Mouse (Mus musculus): ENCODE results near the gene Myo10. TPM values are rescaled to one million over a fixed set of nuclear protein-coding genes. Genes with fewer than 3 reads are reported as not detected.
"Not testable (repeated sequence)": the region's sequence is repeated elsewhere in the genome, so short reads cannot be mapped to it uniquely, and the experiment has no call there.

The Myo10 gene
- total RNA-seq, 1 experiment from 2014 or later: 0.38 TPM

- no peak for ATAC-seq (replicated peaks; ENCODE audit: insufficient number of reproducible peaks, low FRiP score, low TSS enrichment, poor library complexity, severe bottlenecking)
Measured at GRCm38 (mm10) chr15:25706874-25707554, 84.7 kb downstream of the Myo10 start.

DNA sequence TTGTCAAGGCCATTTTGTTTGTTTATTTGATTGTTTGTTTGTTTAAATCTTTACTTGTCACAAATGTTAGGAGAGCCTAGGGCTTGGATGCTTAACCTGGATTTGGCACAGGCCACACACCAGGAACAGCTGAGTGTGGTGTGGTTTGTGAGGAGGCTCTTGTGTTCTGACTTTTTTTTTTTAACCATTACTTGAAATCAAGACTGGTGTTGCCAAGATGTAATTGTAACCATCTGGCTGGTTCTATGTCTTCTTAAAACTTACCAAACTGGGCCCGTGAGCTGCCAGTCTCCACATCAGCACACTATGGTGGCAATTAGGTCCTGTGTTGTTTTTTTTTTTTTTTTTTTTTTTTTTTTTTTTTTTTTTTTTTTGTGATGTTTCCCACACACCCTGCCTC lies 85.6 kb downstream of the Myo10 start:
- ATAC-seq (replicated peaks; ENCODE audit: insufficient number of reproducible peaks, low FRiP score, low TSS enrichment, poor library complexity, severe bottlenecking): no peak

DNA sequence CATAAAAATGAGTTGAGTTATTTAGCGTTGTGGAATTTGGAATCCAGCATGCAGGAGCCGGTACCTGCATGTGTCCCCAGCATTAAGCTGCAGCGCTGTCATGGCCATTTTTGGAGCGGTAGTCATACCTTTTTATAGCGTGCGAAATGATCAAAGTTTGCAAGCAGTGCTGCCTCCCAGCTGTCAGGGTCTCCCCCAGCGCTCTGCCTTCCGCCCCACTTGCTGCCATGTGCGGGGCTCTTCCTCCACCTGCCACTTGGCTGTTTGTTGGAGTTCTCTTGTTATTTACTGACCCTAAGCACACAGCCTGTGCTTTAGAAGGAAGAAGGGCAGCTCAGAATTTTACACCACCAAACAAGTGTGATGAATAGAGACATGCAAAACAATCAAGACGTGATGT lies 88.6 kb downstream of the Myo10 start:
- ATAC-seq (replicated peaks; ENCODE audit: insufficient number of reproducible peaks, low FRiP score, low TSS enrichment, poor library complexity, severe bottlenecking): no peak

GRCm38 (mm10) chr15:25712877-25713276 lies 90.6 kb downstream of the Myo10 start:
- no peak for ATAC-seq (replicated peaks; ENCODE audit: insufficient number of reproducible peaks, low FRiP score, low TSS enrichment, poor library complexity, severe bottlenecking)

DNA sequence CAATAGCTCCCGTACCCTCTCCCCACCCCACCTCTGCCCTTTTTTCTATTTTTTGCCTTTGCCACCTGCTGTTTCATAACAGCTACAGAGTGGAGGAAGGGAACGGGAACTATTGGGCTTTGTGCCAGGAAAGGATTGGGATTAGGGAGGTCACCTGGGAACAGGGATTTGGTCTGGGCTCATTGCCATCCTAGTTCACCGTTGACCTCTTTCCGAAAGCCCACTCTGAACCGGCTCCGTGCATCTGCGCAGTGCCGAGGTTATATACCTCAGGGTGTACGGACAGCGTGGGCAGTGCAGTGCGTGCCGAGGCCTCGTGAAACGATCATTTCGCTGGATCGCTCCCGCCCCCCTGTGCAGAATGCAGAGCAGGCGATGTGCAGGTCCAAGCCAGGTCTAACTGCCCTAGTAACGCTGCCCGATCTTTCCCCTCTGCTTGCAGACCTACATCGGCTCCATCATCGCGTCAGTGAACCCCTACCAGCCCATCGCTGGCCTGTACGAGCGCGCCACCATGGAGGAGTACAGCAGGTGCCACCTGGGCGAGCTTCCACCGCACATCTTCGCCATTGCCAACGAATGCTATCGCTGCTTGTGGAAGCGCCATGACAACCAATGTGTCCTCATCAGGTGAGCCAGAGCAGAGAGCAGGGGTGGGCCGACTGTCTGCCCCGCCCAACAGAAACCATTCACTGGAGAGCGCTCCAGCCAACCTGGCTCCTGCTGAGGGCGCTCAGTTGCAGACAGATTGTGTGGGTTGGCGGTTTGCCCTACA lies 91.4 kb downstream of the Myo10 start:
- ATAC-seq (replicated peaks; ENCODE audit: insufficient number of reproducible peaks, low FRiP score, low TSS enrichment, poor library complexity, severe bottlenecking): no peak

GRCm38 (mm10) chr15:25715218-25715995 lies 93.1 kb downstream of the Myo10 start:
- ATAC-seq (replicated peaks; ENCODE audit: insufficient number of reproducible peaks, low FRiP score, low TSS enrichment, poor library complexity, severe bottlenecking): no peak

DNA sequence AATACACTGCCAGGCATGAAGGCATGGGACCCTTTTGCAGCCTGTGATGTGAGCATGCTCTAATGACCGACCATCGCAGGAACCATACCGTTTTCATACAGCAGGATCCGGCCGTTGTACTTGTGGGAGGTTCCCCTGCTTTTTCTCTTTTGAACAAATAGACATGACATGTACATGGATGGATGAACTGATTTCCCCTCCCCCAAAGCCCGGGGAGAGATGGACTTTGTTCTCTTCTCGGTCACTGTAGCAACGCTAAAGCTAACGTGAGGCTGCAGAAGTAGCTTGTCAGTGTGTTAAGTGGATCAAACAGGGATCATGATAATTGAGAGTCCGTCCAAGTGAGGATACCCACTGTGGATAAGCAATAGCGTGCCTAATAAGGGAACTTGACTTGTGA lies 93.7 kb downstream of the Myo10 start:
- ATAC-seq (replicated peaks; ENCODE audit: insufficient number of reproducible peaks, low FRiP score, low TSS enrichment, poor library complexity, severe bottlenecking): no peak

GRCm38 (mm10) chr15:25717006-25717405 lies 94.7 kb downstream of the Myo10 start:
- no peak for ATAC-seq (replicated peaks; ENCODE audit: insufficient number of reproducible peaks, low FRiP score, low TSS enrichment, poor library complexity, severe bottlenecking)

DNA sequence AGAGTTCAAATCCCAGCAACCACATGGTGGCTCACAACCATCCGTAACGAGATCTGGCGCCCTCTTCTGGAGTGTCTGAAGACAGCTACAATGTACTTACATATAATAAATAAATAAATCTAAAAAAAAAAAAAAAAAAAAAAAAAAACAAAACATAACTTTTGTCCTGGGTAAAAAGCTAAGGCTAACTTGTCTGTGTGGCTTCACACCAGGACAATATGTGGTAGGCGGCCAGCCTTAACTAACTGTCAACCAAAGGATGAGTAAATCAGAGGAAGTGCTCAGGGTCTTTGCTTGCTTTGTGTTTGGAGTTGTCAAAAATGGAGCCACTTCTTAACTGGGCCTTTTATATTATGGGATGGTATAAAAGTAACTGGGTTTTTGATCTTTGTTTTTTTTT lies 95.8 kb downstream of the Myo10 start:
- not testable (repeated sequence) for ATAC-seq (replicated peaks; ENCODE audit: insufficient number of reproducible peaks, low FRiP score, low TSS enrichment, poor library complexity, severe bottlenecking)

- ATAC-seq (replicated peaks; ENCODE audit: insufficient number of reproducible peaks, low FRiP score, low TSS enrichment, poor library complexity, severe bottlenecking): no peak
Measured at GRCm38 (mm10) chr15:25719270-25719669, 96.9 kb downstream of the Myo10 start.

DNA sequence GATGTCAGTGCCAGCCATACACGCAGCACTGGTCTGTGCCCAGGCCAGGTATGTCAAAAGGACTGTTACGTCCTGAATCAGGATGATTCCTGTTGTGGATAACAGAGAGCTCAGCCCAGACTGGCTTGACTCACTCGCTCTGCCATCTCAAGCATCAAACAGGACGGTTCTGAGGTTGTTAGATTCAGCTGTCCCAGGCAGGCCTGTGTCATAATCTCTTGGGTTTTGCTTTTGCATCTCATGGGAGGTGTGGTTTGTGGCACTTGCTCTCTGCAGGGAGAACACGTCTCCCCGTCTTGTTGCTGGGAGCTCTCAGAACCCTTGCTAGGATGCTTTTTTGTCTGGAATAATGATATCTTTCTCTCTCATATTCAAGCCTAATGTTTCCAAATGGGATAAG lies 97.9 kb downstream of the Myo10 start:
- ATAC-seq (replicated peaks; ENCODE audit: insufficient number of reproducible peaks, low FRiP score, low TSS enrichment, poor library complexity, severe bottlenecking): no peak

- ATAC-seq (replicated peaks; ENCODE audit: insufficient number of reproducible peaks, low FRiP score, low TSS enrichment, poor library complexity, severe bottlenecking): no peak
Measured at GRCm38 (mm10) chr15:25723281-25724113, 101.2 kb downstream of the Myo10 start.

GRCm38 (mm10) chr15:25724549-25724948 lies 102.2 kb downstream of the Myo10 start:
- ATAC-seq (replicated peaks; ENCODE audit: insufficient number of reproducible peaks, low FRiP score, low TSS enrichment, poor library complexity, severe bottlenecking): no peak

- no peak for ATAC-seq (replicated peaks; ENCODE audit: insufficient number of reproducible peaks, low FRiP score, low TSS enrichment, poor library complexity, severe bottlenecking)
Measured at GRCm38 (mm10) chr15:25726814-25727213, 104.5 kb downstream of the Myo10 start.

GRCm38 (mm10) chr15:25728501-25728900 lies 106.2 kb downstream of the Myo10 start:
- ATAC-seq (replicated peaks; ENCODE audit: insufficient number of reproducible peaks, low FRiP score, low TSS enrichment, poor library complexity, severe bottlenecking): no peak

- ATAC-seq (replicated peaks; ENCODE audit: insufficient number of reproducible peaks, low FRiP score, low TSS enrichment, poor library complexity, severe bottlenecking): no peak
Measured at GRCm38 (mm10) chr15:25731053-25731452, 108.7 kb downstream of the Myo10 start.

DNA sequence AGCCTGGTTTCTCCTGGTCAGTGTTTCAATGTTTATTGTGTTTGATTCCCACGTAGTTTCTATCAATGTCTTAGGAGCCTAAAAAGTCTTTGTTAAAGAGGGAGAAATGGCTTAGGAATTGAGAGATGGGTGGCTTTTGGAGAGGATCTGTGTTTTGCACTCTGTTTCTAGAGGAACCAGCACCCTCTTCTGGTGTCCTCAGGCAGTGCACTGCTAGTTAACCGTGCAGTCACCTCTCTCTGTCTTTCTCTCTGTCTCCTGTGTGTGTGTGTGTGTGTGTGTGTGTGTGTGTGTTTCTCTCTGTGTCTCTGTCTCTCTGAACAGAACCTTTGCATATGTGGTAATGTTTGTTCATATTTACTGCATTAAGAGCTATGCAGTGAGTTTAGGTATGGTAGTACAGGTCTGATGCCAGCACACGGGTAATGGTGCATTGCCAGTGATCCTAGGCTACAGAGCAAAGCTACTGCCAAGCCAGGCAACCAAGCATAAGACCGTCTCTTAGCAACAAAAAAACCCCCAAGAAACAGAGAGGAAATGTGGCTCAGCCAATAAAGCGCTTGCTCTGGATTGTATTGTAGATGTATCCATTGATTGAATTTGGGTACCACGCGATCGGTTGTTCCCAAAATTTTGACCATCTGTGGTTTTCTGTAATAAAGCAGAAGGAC lies 110.6 kb downstream of the Myo10 start:
- no peak for ATAC-seq (replicated peaks; ENCODE audit: insufficient number of reproducible peaks, low FRiP score, low TSS enrichment, poor library complexity, severe bottlenecking)

DNA sequence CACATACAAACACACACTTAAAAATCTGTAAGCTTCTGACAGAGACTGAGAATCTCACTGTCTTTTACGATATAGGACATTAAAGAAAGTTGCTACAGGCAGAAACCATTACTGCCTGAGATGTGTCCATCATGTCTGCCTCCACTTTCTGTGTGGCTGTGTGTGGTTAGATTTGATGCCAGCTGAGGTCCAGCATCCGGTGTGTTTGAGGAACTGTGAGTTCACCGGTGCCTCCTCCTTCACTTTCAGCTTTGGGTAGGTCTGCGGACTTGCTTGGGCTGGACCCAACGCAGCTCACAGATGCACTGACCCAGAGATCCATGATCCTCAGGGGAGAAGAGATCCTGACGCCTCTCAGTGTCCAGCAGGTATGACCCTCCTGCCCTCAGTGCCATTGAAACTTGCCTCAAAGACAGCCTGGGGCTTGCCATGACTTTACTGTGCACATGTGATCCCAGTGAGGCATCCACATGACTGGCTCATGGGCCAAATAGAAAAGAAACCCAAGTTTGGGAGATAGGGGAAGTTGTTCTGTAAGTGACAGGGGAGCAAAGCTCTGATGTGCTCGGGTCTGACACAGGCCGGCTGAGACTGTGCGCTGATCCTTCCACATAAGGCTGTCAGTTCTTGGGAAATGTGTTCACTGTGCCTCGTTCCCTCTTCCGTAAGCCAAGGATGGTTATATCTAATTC lies 111.6 kb downstream of the Myo10 start:
- peak; percentile 27; the same call in 1 of the 2 replicates for ATAC-seq (replicated peaks; ENCODE audit: insufficient number of reproducible peaks, low FRiP score, low TSS enrichment, poor library complexity, severe bottlenecking)

All from monocyte, adult 5-6 weeks (primary cell).